Mouse (Mus musculus): ENCODE results near the gene Sf3b3.

DNA sequence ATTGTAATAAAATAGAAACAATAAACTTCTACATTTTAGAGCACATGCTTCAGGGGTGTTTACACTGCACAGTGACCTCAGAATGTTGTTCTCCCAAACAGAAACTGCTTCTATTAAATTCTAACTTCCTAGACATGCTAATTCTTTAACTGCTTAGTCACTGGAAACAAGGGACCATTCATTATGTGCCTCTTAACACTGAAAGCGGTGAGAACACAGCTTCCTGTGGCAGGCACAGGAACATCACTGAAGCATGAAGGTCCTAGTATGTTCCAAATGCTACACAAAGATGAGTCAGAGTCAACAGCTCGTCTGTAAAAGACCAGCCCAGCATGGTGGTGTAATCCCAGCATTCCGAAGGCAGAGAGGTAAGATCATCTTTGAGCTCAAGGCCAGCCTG, 31.3 kb downstream of the Sf3b3 start:
- TF ChIP-seq CTCF (IDR thresholded peaks at IDR 0.05; ENCODE audit: control insufficient read depth, insufficient read depth, insufficient replicate concordance, low read depth, low read length) (no peak), POLR2A (IDR thresholded peaks at IDR 0.05; ENCODE audit: control insufficient read depth, low read depth, low read length) (no peak)
